Mouse (Mus musculus) layer of hippocampus, adult 2 months (tissue): ENCODE data around the gene Smc3. TPM values are rescaled to one million over a fixed set of nuclear protein-coding genes. Genes with fewer than 3 reads are reported as not detected.
A peak's percentile ranks its signal among the peaks of the same experiment; 100 is the strongest.

ENCODE experiments used
- DNase-seq, 2 experiments: peaks; one replicate each; pipeline ENCODE4 v3.0.0; 2022; ENCODE audit warnings: low spot score in 2 of 2
- H3K27ac ChIP-seq: fragments of 200-600 bp; 2 replicates; pipeline ENCODE4 v1.8.1; 2022
- H3K4me3 ChIP-seq: fragments of 200-600 bp; 2 replicates; pipeline ENCODE4 v1.8.1; 2022; ENCODE audit warnings: mild to moderate bottlenecking
- CTCF ChIP-seq: fragments of 200-600 bp; conservative IDR thresholded peaks from 2 replicates; pipeline ENCODE4 v1.8.1; 2022; ENCODE audit warnings: antibody characterized with exemption, mild to moderate bottlenecking, moderate library complexity
- total RNA-seq, 2 experiments: library from RNA; stranded (reverse); gene quantifications; 2 replicates each; pipeline ENCODE4 v1.2.3; 2021

Gene Smc3
- total RNA-seq, 2 experiments from 2014 or later: 44.7 to 49.4 TPM

DNA sequence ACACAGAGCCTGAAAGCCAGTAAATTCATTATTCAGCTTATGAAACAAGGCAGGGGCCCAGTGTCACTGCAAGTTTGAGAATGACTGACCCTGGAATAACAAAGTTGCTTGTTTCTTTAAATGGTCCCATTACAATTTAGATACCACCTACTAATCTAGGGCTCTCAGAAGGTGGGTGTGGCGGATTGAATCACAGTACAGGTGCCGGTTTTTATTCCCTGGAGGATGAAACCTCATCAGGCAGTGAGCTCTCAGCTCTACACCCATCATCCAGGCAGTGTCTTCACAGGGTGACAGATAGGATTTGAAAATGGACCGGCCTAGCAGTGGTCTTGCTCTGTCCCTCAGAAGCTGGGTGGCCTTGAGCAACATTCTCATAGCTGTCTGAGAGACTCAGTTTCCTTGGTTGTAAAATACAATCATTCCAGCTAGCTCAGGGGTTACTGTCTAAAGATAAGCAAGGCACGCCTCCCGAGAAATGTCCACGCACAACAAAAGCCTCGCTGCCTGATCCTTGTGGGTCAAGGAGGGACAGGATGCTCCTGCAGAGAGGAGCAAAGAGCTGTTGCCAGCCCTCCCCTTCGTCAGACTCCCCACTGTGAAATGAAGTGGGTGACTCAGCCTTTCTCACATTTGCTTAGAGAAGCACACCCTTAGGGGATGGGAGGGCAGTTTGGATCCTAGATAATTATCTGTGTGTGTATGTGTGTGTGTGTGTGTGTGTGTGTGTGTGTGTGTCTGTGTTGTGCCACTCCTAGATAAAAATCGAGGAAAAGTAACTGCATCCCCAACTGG lies 74.1 kb downstream of the Smc3 start:
- H3K4me3 ChIP-seq: no peak overlapping the region
- no peak for TF ChIP-seq CTCF
- H3K27ac ChIP-seq: no peak overlapping the region
- no peak for DNase-seq

DNA sequence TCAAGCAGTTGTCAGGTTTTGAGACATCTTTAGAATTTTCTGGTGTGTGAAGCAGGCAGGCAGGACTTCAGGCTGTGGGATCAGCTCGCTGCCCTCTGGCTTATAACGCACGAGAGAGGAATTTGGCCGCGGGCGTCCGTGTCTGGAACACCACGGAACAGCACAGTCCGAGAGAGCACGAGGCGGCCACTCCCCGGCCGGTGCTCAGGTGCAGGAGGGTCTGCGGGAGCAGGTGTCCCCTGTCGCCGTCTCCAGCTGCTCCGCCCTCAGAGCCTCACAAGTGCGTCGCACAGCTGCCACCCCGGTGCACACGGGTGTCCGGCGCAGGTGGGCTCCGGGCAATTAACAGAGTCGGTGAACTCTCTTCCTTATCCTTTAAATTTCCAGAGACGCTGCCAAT lies 76.0 kb downstream of the Smc3 start:
- DNase-seq: no peak
- no peak for TF ChIP-seq CTCF
- Histone ChIP-seq H3K4me3 (peak overlapping the region; percentile 70), H3K27ac (no peak overlapping the region)

DNA sequence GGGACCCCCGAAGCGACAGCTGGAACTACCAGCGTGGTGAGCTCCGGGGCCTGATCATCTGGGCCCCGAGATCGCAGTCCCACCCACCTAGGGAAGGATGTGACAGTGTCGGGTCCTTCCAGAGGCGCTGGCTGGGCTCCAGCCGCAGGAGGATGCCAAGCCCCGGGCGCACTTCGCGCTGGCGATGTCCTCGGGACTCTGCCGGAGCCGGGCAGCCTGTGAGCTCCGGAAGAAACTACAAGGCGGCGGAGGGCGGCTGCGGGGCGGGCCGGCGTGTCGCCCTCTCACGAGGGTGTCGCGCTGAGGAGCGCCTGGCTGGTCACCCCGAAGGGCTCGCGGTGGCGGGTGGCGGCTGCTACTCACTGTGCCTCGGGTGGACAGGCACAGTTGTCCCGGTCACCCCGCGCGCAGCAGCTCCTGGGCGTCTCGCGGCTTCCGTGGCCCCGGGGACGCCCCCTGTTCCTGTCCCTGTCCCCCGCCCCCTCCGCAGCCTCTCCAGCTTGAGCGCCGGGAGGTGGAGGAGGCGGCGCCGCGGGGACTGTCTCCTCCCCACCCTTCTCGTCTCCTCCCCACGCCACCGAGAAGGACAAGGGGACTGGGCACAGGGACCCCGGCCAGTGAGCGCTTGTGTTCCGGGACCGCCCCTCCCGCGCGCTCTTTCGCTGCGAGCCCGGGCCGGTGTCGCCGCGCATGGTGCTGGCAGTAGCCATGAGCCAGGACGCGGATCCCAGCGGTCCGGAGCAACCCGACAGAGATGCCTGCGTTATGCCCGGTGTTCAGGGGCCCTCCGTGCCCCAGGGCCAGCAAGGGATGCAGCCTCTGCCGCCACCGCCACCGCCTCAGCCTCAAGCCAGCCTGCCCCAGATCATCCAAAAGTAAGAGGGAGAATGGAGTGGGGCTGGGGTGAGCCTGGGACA lies 76.8 kb downstream of the Smc3 start, which contains the start of gene Rbm20:
Gene Rbm20 (plus strand): TSS at position 589 of the 917 bp plus-strand sequence.
- DNase-seq: peak; percentile 7 to 25
- peak within 1 kb of the TSS; percentile 46; the same call in 1 of the 2 replicates for H3K27ac ChIP-seq
- peak within 1 kb of the TSS; percentile 70 for H3K4me3 ChIP-seq
- TF ChIP-seq CTCF: no peak

DNA sequence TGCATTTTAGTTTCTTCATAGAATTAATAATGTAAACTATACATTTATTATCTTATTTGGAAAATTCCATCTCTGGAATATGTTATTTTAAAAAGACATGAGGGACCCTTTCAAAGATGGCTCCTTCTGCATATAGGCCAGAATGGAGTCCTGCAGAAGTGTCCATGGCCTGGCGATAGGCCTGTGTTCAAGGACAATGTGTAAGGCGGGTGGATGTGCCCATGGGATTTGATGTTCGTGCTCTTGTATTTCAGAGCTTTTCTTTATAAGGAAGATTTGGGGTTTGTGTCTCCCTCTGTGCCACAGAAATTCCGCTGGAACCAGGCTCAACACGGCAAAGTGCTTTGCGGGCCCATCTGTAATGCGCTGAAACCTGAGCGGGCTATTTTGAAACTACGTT lies 79.0 kb downstream of the Smc3 start:
- no peak for DNase-seq
- no peak for TF ChIP-seq CTCF
- H3K27ac ChIP-seq: no peak overlapping the region

DNA sequence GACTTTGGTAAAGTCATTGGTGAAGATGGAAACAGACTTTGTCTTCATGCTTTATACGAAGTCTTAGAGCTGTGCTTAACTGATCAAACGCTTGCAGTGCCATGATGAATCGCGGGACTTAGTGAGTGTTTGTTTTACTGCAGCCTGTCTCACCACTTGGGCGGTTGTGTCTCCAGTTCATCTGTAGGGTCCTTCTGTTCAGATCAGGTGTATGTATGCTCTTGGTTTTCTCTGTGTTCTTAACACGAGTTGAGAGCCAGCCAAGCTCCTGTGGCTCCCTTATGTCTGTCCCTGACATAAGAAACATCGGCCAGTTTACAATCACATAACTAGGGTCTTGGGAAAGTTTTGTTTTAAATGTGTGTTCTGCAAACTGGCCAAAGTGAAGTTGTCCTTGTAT lies 79.8 kb downstream of the Smc3 start:
- Histone ChIP-seq H3K27ac (no peak overlapping the region), H3K4me3 (no peak overlapping the region)
- no peak for TF ChIP-seq CTCF
- DNase-seq: no peak

More for the DNA sequence above, 79.0 kb downstream of the Smc3 start:
- H3K4me3 ChIP-seq: no peak overlapping the region

DNA sequence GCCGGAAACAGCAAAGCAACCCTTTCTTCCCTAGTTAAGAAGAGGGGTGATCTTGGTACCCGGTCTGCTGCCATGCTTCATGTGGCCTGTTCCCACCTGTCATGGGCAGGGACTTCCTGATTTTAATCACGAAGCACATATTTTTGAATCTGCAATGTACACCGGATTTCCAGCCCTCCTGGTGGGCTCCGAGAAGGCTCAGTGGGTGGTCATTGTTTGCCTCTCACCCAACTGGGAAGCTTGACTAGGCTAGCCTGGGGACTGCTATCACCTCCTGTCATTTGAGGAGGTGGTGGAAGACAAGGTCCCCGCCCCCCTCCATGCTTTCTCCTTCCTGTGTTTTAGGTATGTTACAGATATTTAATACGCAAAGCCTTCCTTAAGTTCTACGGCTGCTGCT lies 82.2 kb downstream of the Smc3 start:
- Histone ChIP-seq H3K27ac (no peak overlapping the region), H3K4me3 (no peak overlapping the region)
- no peak for TF ChIP-seq CTCF
- DNase-seq: no peak

DNA sequence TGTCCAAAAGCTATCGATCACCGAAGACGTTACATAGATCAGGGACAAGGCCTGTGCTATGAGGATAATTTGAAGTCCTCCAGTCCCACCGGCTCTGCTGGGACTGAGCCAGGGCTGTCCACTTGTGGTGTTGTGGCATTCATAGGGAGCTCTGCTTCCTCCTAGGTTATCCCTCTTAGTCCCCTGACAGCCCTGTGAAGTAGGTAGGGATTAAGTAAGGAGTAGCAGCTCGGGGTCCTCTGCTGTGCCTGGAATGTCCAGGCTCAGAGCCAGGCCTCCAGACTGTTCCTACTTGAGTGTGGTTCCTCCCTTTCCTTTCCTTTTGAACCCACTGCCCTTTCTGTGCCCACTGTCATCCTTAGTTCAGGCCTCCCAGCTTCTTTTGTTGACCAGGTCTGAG lies 87.4 kb downstream of the Smc3 start:
- TF ChIP-seq CTCF: no peak
- Histone ChIP-seq H3K27ac (no peak overlapping the region), H3K4me3 (no peak overlapping the region)
- no peak for DNase-seq

DNA sequence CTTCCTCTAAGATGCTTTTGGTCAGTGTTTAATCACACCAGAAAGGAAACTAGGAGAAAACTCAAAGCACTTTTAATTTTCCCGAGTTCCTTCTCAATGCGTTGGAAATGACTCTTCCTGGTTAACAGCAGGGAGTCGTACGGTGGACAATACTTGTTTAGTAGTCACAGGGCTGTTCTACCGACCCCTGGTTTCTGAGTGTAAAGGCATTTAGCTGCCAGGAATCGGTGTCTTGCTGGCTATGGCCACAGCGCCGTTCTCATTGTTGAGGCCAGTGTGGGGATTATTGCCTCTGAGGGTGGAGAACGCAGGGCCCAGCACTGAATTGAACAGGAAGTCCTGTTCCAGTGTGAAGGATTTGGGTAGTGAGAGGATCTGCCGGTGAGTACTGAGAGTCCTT lies 90.6 kb downstream of the Smc3 start:
- Histone ChIP-seq H3K27ac (no peak overlapping the region), H3K4me3 (no peak overlapping the region)
- peak; percentile 35 for TF ChIP-seq CTCF
- DNase-seq: no peak

DNA sequence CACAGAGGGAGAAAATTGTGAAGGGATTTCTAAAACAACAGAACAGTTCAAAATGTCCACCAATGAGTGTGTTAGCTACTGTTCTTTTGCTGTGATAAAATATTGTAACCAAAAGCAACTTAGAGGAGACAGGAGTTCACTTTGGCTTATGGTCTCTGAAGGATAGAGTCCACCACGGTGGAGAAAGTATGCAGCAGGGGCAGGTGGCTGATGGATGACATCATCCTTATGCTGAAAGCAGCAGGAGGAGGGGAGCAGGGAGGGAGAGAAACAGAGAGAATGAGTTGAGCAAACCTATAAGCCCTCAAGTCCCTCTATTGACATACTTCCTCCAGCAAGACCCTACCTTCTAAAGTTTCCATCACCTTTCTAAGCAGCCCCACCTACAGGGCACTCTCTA lies 93.8 kb downstream of the Smc3 start:
- DNase-seq: no peak
- Histone ChIP-seq H3K4me3 (no peak overlapping the region), H3K27ac (no peak overlapping the region)
- no peak for TF ChIP-seq CTCF

Other genes with a start within 250 kb of the Smc3 start
- not detected for gene Gm10197, start 228.6 kb upstream of the Smc3 start, total RNA-seq
- gene Smndc1, start 209.8 kb upstream of the Smc3 start, total RNA-seq: 10 to 100 TPM; 39.9 to 40.7 TPM
- 10 to 100 TPM; 20.5 to 24.5 TPM for gene Dusp5, start 71.3 kb upstream of the Smc3 start, total RNA-seq
- 10 to 100 TPM; 23.6 to 36.0 TPM for gene Nutf2-ps1, start 11.3 kb upstream of the Smc3 start, total RNA-seq
- gene Rbm20, start 76.9 kb downstream of the Smc3 start, total RNA-seq: 1 to 10 TPM; 2.3 to 3.3 TPM